Mouse (Mus musculus): ENCODE results near the gene Fcor.
A peak's percentile ranks its signal among the peaks of the same experiment; 100 is the strongest.

The Fcor gene

DNA sequence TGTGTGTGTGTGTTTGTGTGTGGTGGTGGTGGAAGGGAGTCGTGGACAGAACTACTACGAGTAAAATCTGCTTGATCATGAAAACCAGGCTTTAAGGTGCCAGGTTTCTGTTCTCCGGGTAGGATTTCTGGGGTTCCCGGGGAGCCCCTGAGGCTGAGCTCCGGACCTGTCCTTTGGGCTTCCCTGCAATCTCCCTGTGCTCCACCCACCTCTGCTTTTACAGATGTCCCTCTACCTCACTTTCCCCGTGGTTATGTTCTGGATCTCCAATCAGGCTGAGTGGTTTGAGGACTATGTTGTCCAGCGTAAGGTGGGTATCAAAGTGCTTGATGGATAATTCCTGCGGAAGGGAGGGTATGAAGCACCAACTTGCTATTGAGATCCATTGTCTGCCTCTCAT lies 50.0 kb downstream of the Fcor start:
- DNase-seq (ENCODE audit: low read depth, low spot score) = no peak

GRCm38 (mm10) chr8:3621199-3621970 lies 50.8 kb downstream of the Fcor start, which contains the start of the genes Xab2 and Pet100:
Xab2 (minus strand) TSS chr8:3621316.
Pet100 (plus strand) TSS chr8:3621548.
- peak; percentile 100 for DNase-seq (ENCODE audit: low read depth, low spot score)

Measured in retina, adult 2 months (tissue).